Mouse (Mus musculus): ENCODE measurements around the gene Kat2b. TPM values are rescaled to one million over a fixed set of nuclear protein-coding genes. Genes with fewer than 3 reads are reported as not detected.

Kat2b gene
- polyA plus RNA-seq, 1 experiment from 2014 or later, result 5.6 TPM

DNA sequence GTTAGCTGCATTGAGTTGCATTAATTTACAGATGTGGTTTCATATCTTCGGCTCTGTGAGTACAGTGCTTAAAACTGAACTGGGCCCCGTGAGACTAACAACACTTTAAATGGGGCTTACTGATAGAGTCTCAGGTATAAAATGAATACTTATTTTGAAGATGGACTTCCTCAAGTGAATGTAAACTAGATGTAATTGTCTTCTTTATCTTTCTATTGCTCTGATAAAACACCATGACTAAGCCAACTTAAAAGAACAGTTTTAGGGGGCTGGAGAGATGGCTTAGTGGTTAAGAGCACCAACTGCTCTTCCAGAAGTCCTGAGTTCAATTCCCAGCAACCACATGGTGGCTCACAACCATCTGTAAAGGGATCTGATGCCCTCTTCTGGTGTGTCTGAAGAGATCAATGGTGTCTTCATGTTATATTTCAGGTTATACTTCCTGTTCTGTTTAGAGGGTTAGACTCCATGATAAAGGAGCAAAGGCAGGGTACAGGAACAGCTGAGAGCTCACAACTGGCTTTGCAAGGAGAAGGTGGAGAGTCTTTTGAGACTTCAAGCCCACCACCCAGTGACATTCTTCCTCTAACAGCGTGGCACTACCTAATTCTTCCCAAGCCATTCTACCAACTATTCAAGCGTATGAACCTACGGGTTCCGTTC is 50.8 kb downstream of the Kat2b start:
- Histone ChIP-seq H3K4me1 (no peaks in the 10 kb centered on the region), H3K4me2 (no peak overlapping the region), H3K27ac (no peak overlapping the region), H3K4me3 (no peak overlapping the region), H3K9ac (no peak overlapping the region), H3K9me3 (no peaks in the 10 kb centered on the region), H3K27me3 (no peaks in the 10 kb centered on the region), H3K36me3 (0 out of 2 replicates have a peak, but pooled peaks cover 2% of the 10 kb centered on the region)
- no peak for ATAC-seq (ENCODE audit: borderline replicate concordance, extremely low read depth, low FRiP score, low TSS enrichment)
- 88% methylated on average over 6 of the region's 6 CpGs for WGBS

- H3K27me3 ChIP-seq, result no peaks in the 10 kb centered on the region
- H3K36me3 ChIP-seq, result 0 out of 2 replicates have a peak, but pooled peaks cover 2% of the 10 kb centered on the region
- no peak overlapping the region for H3K4me3 ChIP-seq
- no peak overlapping the region for H3K4me2 ChIP-seq
- no peaks in the 10 kb centered on the region for H3K4me1 ChIP-seq
- H3K9me3 ChIP-seq, result no peaks in the 10 kb centered on the region
- WGBS, result 92% methylated on average over 7 of the region's 7 CpGs
- ATAC-seq (ENCODE audit: borderline replicate concordance, extremely low read depth, low FRiP score, low TSS enrichment), result no peak
- no peak overlapping the region for H3K9ac ChIP-seq
- no peak overlapping the region for H3K27ac ChIP-seq
Observed at GRCm38 (mm10) chr17:53618369-53618768, 51.7 kb downstream of the Kat2b start.

DNA sequence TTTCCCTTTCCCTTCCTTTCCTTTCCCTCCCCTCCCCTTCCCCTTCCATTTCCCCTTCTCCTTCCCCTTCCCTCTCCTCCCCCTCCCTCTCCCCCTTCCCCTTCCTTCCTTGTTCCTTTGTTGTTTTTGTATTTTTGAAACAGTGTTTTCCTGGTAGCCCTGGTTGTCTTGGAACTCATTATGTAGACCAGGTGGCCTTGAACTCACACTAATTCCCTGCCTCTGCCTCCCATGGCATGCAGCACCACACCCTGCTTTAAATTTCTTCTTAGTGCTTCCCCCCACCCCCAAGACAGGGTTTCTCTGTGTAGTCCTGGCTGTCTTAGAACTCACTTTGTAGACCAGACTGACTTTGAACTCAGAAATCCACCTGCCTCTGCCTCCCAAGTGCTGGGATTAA is 52.7 kb downstream of the Kat2b start:
- H3K4me3 ChIP-seq, result no peak overlapping the region
- H3K4me2 ChIP-seq, result no peak overlapping the region
- no peaks in the 10 kb centered on the region for H3K9me3 ChIP-seq
- no peak overlapping the region for H3K27ac ChIP-seq
- no peaks in the 10 kb centered on the region for H3K4me1 ChIP-seq
- no peak overlapping the region for H3K9ac ChIP-seq
- H3K27me3 ChIP-seq, result no peaks in the 10 kb centered on the region
- 0 out of 2 replicates have a peak, but pooled peaks cover 2% of the 10 kb centered on the region for H3K36me3 ChIP-seq
- ATAC-seq (ENCODE audit: borderline replicate concordance, extremely low read depth, low FRiP score, low TSS enrichment), result no peak

DNA sequence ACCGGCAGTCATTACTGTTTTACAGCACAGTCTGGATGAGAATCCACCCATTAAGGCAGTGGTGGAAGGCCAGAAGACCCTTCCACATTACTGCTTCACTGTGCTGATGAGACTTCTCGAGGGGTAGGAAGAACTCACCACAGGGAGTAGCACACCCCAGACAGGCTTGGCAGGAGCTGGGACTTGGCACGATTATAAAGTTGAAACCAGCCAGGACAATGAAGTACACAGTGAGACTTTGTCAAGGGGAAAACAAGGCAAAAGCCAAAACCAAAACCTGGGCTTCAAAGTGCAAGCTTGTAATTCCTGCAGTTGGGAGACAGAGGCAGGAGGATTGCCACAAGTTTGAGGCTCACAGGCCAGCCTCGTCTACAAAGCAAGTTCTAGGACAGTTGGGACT is 54.0 kb downstream of the Kat2b start:
- ATAC-seq (ENCODE audit: borderline replicate concordance, extremely low read depth, low FRiP score, low TSS enrichment), result no peak
- no peak overlapping the region for H3K4me2 ChIP-seq
- WGBS, result 73% methylated on average over 4 of the region's 4 CpGs
- no peaks in the 10 kb centered on the region for H3K9me3 ChIP-seq
- H3K9ac ChIP-seq, result no peak overlapping the region
- no peaks in the 10 kb centered on the region for H3K27me3 ChIP-seq
- H3K36me3 ChIP-seq, result 0 out of 2 replicates have a peak, but pooled peaks cover 2% of the 10 kb centered on the region
- H3K27ac ChIP-seq, result no peak overlapping the region
- H3K4me3 ChIP-seq, result no peak overlapping the region
- no peaks in the 10 kb centered on the region for H3K4me1 ChIP-seq

- Histone ChIP-seq H3K36me3 (no peaks in the 10 kb centered on the region), H3K4me1 (no peaks in the 10 kb centered on the region), H3K4me3 (no peak overlapping the region), H3K27me3 (no peaks in the 10 kb centered on the region), H3K4me2 (no peak overlapping the region), H3K27ac (no peak overlapping the region), H3K9me3 (no peaks in the 10 kb centered on the region), H3K9ac (no peak overlapping the region)
- 65% methylated on average over 3 of the region's 3 CpGs for WGBS
- no peak for ATAC-seq (ENCODE audit: borderline replicate concordance, extremely low read depth, low FRiP score, low TSS enrichment)
Observed at GRCm38 (mm10) chr17:53622125-53622524, 55.5 kb downstream of the Kat2b start.

GRCm38 (mm10) chr17:53623762-53624161 is 57.1 kb downstream of the Kat2b start:
- no peak for ATAC-seq (ENCODE audit: borderline replicate concordance, extremely low read depth, low FRiP score, low TSS enrichment)
- no peaks in the 10 kb centered on the region for H3K36me3 ChIP-seq
- no peak overlapping the region for H3K9ac ChIP-seq
- H3K4me1 ChIP-seq, result no peaks in the 10 kb centered on the region
- no peak overlapping the region for H3K4me3 ChIP-seq
- no peaks in the 10 kb centered on the region for H3K27me3 ChIP-seq
- H3K9me3 ChIP-seq, result no peaks in the 10 kb centered on the region
- no peak overlapping the region for H3K4me2 ChIP-seq
- 80% methylated on average over 9 of the region's 9 CpGs for WGBS
- H3K27ac ChIP-seq, result no peak overlapping the region

- no peaks in the 10 kb centered on the region for H3K9me3 ChIP-seq
- H3K4me1 ChIP-seq, result no peaks in the 10 kb centered on the region
- ATAC-seq (ENCODE audit: borderline replicate concordance, extremely low read depth, low FRiP score, low TSS enrichment), result no peak
- no peak overlapping the region for H3K9ac ChIP-seq
- WGBS, result 82% methylated on average over 3 of the region's 3 CpGs
- H3K27ac ChIP-seq, result no peak overlapping the region
- H3K4me2 ChIP-seq, result no peak overlapping the region
- H3K4me3 ChIP-seq, result no peak overlapping the region
- H3K27me3 ChIP-seq, result no peaks in the 10 kb centered on the region
- 0 out of 2 replicates have a peak, but pooled peaks cover 2% of the 10 kb centered on the region for H3K36me3 ChIP-seq
Observed at GRCm38 (mm10) chr17:53626160-53626559, 59.5 kb downstream of the Kat2b start.

- 71% methylated on average over 4 of the region's 4 CpGs for WGBS
- peaks cover 3% of the 10 kb centered on the region; the same call in 1 of the 2 replicates for H3K36me3 ChIP-seq
- no peak overlapping the region for H3K4me3 ChIP-seq
- H3K9me3 ChIP-seq, result no peaks in the 10 kb centered on the region
- H3K4me2 ChIP-seq, result no peak overlapping the region
- ATAC-seq (ENCODE audit: borderline replicate concordance, extremely low read depth, low FRiP score, low TSS enrichment), result no peak
- H3K27ac ChIP-seq, result no peak overlapping the region
- H3K4me1 ChIP-seq, result no peaks in the 10 kb centered on the region
- no peaks in the 10 kb centered on the region for H3K27me3 ChIP-seq
- no peak overlapping the region for H3K9ac ChIP-seq
Observed at GRCm38 (mm10) chr17:53627497-53627896, 60.8 kb downstream of the Kat2b start.

DNA sequence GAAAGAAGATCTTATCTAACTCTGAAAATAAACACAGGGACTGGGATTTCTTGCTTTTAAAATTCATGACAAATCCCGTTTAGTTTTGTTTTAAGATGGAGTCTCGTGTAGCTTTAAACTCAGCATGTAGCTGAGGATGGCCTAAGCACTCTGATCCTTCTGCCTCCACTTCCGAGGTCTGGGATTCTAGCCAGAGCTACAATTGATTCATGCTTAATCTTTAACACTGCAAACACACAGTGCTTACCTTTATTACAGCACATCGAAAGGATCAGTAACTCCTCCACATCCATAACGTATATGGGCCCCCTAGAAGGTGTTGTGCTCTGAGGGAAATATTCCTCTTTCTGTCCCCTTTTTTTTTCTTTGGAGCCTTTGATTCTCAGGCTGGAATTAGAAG is 61.5 kb downstream of the Kat2b start:
- Histone ChIP-seq H3K27ac (no peak overlapping the region), H3K36me3 (peaks cover 7% of the 10 kb centered on the region; the same call in 1 of the 2 replicates), H3K4me1 (no peaks in the 10 kb centered on the region), H3K9ac (no peak overlapping the region), H3K4me2 (no peak overlapping the region), H3K9me3 (no peaks in the 10 kb centered on the region), H3K27me3 (no peaks in the 10 kb centered on the region), H3K4me3 (no peak overlapping the region)
- ATAC-seq (ENCODE audit: borderline replicate concordance, extremely low read depth, low FRiP score, low TSS enrichment), result no peak
- 47% methylated on average over 5 of the region's 5 CpGs for whole genome bisulfite sequencing

GRCm38 (mm10) chr17:53631344-53631743 is 64.7 kb downstream of the Kat2b start:
- no peak for ATAC-seq (ENCODE audit: borderline replicate concordance, extremely low read depth, low FRiP score, low TSS enrichment)
- H3K27me3 ChIP-seq, result no peaks in the 10 kb centered on the region
- H3K4me2 ChIP-seq, result no peak overlapping the region
- no peak overlapping the region for H3K4me3 ChIP-seq
- peaks cover 7% of the 10 kb centered on the region; the same call in 1 of the 2 replicates for H3K36me3 ChIP-seq
- H3K27ac ChIP-seq, result no peak overlapping the region
- H3K9ac ChIP-seq, result no peak overlapping the region
- H3K9me3 ChIP-seq, result no peaks in the 10 kb centered on the region
- H3K4me1 ChIP-seq, result no peaks in the 10 kb centered on the region

DNA sequence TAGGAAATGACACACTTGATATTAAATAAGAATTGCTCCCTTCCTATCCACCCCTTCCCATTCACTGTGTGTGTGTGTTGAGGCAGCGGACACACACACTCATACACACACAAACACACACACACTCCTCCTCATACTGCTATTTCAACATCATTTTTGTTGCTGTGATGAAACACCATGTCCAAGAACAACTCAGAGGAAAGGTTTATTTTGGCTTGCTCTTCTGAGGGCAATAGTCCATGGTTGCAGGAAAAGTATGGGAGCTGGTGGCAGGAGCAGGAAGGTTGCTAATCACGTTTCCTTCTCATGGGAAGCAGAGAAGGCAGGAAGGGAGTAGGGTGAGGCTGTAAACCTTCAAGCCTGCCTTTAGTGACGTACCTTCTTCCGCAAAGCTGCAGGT is 76.7 kb downstream of the Kat2b start:
- Histone ChIP-seq H3K4me2 (no peak overlapping the region), H3K4me1 (no peaks in the 10 kb centered on the region), H3K27ac (no peak overlapping the region), H3K36me3 (peaks cover 32% of the 10 kb centered on the region), H3K27me3 (no peaks in the 10 kb centered on the region), H3K9ac (no peak overlapping the region), H3K4me3 (no peak overlapping the region), H3K9me3 (no peaks in the 10 kb centered on the region)
- WGBS, result 82% methylated on average over 4 of the region's 4 CpGs
- no peak for ATAC-seq (ENCODE audit: borderline replicate concordance, extremely low read depth, low FRiP score, low TSS enrichment)

DNA sequence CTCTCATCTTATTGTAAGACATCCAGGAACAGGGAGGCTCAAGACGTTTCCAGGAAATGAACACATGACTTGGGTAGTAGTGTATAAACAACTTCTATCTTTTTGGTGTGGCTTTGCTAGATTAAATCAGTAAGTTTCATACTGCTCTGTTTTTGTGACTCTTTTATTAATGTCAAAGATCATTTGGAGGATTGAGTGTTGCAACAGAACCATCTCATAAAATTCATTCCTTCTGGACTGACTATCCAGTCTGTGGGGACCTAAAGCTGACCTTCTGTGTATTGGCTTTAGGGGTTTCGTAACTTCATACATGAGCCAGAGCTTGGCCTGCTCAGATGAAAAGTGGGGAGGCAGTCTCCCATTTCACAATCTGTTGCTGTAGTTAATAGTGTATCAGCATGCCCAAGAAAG is 83.6 kb downstream of the Kat2b start:
- WGBS, result 67% methylated on average over 2 of the region's 2 CpGs
- no peak for ATAC-seq (ENCODE audit: borderline replicate concordance, extremely low read depth, low FRiP score, low TSS enrichment)
- Histone ChIP-seq H3K4me3 (no peak overlapping the region), H3K27me3 (no peaks in the 10 kb centered on the region), H3K9ac (no peak overlapping the region), H3K9me3 (no peaks in the 10 kb centered on the region), H3K4me2 (no peak overlapping the region), H3K4me1 (no peaks in the 10 kb centered on the region), H3K27ac (no peak overlapping the region), H3K36me3 (peaks cover 15% of the 10 kb centered on the region)

GRCm38 (mm10) chr17:53654596-53654995 is 87.9 kb downstream of the Kat2b start:
- 73% methylated on average over 4 of the region's 4 CpGs for WGBS
- Histone ChIP-seq H3K27me3 (no peaks in the 10 kb centered on the region), H3K9ac (no peak overlapping the region), H3K27ac (no peak overlapping the region), H3K4me1 (no peaks in the 10 kb centered on the region), H3K4me3 (no peak overlapping the region), H3K36me3 (peaks cover 11% of the 10 kb centered on the region), H3K4me2 (no peak overlapping the region), H3K9me3 (no peaks in the 10 kb centered on the region)
- no peak for ATAC-seq (ENCODE audit: borderline replicate concordance, extremely low read depth, low FRiP score, low TSS enrichment)

All from lung, embryonic 15.5 days (tissue).